Mouse (Mus musculus): ENCODE measurements around the gene Ints5.
"Not testable (repeated sequence)": the region's sequence is repeated elsewhere in the genome, so short reads cannot be mapped to it uniquely, and the experiment has no call there.

Gene Ints5

DNA sequence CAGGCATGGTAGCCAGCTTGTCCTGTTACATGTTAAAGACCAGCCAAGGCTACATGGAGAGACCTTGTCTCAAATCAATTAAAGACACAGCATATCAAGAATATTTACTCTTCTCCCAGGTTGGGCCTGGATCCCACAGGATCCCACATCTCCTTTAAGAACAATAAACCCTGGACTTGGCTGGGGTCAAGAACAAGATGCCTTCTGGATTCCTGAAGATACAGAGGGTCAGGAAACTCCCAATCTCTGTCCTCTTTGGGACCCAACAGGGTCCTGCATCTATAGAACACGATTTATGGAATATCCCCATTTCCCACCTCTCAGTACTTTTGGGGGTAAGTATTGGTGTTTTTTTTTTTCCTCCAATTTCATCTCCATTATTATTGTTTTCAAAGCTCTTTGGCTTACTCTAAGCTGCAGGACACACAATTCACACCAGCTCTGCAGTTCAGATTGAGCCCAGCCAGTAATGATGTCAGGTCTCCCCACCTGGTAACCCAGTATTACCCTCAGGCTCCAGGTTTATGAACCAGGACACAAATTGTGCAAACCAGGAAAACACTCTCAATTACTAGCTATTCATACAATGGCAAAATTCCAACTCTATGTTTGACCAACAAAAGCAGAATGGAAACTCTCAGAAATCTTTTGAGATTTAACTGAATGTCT lies 5.8 kb upstream of the Ints5 start:
- no peak for DNase-seq (ENCODE audit: extremely low read depth, low read depth, low spot score)

DNA sequence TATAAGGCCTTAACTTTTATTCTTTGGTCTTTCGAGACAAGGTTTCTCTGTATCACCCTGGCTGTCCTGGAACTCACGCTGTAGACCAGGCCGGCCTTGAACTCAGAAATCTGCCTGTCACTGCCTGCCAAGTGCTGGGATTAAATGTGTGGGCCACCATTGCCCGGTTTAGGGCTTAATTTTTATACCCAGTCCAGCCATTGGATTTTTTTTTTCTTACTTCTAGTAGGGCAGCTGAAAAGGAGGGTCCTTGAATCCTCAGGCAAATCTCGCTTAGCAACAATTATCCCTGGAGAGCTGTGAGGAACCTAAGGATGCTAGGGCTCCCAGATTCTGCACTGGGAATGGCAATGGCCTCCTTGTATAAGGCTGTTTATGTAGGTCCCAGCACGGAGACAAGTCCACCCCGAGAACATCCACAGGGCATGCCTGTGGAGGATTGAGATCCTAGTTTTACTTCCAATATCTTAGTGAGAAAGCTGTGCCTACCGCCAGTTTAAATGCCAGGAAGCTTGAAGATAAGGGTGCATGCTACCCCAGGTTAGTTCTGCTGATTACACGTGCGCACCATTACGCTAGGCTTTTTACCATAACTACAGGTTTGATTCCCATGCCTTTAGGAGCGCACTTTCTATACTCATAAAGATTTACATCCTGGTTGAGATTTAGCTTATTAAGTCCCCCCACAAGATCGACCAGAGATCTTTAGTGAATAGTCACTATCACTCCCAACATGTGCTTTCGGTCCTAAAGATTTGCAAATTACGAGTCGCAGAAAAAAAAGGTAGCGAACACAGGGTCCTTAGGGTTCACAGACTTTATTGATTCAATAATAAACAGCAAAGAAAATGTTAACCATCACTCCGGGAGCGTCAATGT lies 5.0 kb upstream of the Ints5 start:
- no peak for DNase-seq (ENCODE audit: extremely low read depth, low read depth, low spot score)

DNA sequence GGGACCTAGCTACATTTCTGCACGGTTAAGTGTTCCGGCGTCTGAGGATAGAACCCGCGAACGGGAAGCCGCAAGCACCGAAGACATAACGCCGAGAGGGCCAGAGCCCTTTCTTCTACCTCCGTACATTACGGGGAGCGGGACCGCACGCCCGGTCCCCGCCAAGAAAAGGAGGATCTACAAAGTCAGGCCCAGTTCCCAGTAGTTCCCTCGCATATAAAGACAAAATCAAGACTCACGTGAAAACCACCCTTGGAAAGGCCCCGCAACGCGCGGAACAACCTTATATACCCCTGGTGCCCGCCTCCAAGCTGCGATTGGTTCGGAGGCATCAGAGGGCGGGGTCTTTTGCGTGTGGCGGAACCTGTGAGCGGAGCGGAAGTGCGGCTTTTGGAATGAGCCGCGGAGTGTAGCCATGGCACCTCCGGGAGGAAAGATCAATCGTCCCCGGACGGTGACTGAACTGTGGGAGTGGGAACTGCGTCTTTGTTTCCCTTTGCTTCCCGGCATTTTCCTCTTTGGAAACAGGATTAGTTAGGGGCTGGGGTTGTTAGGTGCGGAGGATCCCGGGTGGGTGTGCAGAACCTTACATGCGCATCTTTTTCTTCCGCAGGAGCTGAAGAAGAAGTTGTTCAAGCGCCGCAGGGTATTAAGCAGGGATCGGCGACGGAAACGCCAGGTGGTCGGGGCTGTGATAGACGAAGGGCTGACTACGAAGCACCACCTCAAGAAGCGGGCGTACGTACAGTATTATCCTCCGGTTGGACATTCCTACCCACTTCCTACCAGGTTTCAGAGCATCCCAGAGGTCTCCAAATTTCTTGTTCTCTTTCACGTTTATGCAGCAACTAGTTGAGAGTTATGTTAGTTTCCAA lies 4.1 kb upstream of the Ints5 start, which contains the start of the genes 1810009A15Rik and Gm49416:
TSS of gene 1810009A15Rik (plus strand) at position 343 of the 875 bp plus-strand sequence.
TSS of gene Gm49416 (plus strand) at position 416 of the 875 bp plus-strand sequence.
- DNase-seq (ENCODE audit: extremely low read depth, low read depth, low spot score), result no peak

DNA sequence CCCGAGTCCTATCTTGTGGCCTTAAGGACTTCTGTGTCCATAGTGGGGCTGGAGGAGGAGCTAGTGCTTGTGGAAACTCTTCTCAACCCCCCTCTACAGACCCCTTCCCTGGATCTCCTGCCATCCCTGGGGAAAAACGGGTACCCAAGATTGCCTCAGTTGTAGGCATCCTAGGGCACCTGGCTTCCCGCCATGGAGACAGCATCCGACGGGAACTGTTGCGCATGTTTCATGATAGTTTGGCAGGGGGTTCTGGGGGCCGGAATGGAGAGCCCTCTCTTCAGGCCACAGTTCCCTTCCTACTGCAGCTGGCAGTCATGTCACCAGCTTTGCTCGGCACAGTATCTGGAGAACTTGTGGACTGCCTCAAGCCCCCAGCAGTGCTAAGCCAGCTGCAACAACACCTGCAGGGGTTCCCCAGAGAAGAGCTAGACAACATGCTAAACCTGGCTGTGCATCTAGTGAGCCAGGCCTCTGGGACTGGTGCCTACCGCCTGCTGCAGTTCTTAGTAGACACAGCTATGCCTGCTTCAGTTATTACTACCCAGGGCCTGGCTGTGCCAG lies 2.7 kb downstream of the Ints5 start:
- DNase-seq (ENCODE audit: extremely low read depth, low read depth, low spot score), result no peak

DNA sequence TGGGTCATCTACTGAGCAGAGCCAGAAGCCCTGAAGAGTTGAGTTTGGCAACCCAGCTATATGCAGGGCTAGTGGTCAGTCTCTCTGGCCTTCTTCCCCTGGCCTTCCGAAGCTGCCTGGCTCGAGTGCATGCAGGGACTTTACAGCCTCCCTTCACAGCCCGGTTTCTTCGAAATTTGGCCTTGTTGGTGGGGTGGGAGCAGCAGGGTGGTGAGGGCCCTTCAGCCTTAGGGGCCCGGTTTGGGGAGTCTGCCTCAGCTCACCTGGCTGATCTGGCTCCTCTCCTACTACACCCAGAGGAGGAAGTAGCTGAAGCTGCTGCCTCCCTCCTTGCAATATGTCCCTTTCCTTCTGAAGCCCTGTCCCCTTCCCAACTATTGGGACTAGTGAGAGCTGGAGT lies 3.4 kb downstream of the Ints5 start:
- DNase-seq (ENCODE audit: extremely low read depth, low read depth, low spot score), result not testable (repeated sequence)

DNA sequence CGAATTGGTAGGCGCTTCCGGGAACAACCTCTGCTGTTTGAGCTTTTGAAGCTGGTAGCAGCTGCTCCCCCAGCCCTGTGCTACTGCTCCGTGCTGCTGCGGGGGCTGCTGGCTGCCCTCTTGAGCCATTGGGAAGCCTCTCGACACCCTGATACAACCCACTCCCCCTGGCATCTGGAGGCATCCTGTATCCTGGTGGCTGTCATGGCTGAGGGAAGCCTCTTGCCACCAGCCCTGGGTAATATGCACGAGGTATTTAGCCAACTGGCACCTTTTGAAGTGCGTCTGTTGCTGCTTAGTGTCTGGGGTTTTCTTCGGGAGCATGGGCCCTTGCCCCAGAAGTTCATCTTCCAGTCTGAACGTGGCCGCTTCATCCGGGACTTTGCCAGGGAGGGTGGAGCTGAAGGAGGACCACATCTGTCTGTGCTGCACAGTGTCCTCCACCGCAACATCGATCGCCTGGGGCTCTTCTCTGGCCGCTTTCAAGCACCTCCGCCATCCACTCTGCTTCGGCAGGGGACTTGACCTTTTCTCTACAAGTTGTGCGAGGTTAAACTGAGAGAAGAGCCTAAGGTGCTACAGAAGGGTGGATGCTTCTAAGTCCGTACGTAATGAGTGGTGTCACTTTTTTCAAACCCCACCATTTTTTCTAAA lies 4.5 kb downstream of the Ints5 start:
- not testable (repeated sequence) for DNase-seq (ENCODE audit: extremely low read depth, low read depth, low spot score)

DNA sequence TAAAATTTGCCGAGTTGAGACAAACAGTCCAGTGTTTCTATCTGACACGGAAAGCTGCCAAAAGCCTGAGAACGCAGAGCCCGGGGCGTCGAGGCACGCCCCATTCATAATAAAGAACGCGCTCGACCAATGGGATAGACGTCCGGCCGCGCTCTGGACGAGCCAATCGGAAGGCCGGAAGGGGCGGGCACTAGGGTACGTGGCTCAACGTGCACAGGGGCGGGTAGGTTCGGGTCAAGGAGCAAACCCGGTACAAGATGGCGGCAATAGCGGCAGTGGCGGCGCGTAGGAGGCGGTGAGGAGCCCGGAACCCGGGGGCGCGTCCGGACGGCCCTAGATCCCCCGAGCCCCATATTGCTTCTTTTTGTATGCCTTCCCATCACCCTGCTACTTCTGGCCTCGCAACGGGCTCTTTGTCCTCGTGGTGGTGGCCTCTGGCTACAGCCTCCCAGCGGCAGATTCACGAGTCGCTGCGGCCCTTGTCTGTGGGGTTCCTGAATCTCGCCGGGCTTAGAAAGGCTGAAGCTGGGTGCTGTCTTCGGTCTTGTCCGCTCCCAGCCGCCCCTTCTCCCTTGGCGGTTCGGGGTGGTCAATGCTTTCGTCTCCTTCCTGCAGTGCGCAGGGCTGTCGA lies 5.2 kb downstream of the Ints5 start, which contains the start of gene Ganab:
TSS of gene Ganab (plus strand) at position 207 of the 631 bp plus-strand sequence.
- no peak for DNase-seq (ENCODE audit: extremely low read depth, low read depth, low spot score)

DNA sequence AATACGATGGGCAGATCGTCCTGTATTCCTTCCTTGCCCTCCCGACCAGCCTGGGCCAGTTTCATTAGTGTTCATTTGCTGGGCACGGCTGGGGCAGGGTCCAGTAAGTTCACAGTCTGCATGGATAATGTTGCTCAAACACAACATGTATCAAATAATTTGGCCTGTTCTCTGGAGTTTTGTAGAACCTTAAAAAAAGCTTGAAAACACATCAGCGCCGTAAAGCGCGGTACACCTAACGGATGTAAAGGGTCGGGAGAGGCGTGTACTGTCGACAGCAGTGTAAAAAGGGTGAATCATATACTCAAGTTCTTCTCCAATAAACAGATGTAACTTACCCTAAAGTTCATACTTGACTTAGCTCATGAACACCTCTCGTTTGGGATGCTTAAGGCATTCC lies 5.8 kb downstream of the Ints5 start:
- DNase-seq (ENCODE audit: extremely low read depth, low read depth, low spot score), result no peak

DNA sequence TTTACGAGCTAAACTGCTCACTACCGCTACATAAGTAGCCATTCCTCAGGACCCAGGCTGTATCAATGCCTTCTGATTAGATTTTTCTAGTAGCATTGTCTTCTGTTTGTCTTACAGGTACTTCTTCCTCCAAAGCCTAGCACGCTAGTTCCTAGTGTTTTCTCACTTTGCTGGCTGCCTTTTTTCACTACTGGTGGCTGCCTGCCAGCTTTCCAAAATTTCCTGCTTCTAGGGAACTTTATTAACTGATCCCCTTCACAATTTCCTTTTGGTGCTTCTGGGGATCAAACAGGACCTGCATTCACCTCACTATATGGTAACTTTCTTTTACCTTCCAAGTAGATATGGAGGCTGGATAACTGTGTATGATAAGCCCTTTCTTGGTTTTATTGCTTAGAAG lies 6.3 kb downstream of the Ints5 start:
- DNase-seq (ENCODE audit: extremely low read depth, low read depth, low spot score), result no peak

DNA sequence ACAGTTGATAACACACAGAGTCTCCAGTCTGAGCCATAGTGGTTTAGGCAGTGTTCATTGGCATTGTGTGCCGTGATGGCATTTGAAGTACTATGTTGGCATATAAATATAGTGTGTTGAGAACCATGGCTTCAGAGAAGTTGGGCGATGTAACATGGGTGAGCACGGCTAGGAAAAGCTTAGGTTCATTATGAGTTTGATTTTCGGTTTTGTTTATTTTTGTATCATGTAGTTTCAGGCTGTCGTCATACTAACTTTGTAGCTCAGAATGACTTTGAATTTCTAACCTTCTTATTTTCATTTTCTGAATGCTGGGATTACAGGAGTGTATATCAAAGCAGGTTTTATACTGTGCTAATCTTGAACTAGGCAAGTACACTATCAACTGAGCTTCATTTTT lies 10.6 kb downstream of the Ints5 start:
- DNase-seq (ENCODE audit: extremely low read depth, low read depth, low spot score), result no peak

DNA sequence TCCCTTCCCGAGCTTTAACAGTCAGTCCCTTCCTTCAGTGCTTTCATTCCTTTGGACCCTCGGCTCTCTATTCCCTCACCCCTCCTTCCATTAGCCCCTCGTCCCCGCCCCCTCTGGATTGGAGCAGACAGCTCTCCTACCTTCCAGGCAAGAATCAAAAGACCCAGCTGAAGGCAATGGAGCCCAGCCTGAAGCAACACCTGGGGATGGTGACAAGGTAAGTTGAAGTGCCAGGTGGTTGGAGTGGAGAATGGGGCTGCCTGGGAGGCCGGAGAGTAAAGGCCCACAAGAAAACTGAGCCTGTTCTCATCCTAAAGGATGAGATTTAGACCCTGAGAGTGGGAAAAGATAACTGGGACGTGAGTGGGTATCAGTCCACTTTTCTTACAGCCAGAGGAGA lies 15.7 kb downstream of the Ints5 start:
- DNase-seq (ENCODE audit: extremely low read depth, low read depth, low spot score), result no peak

DNA sequence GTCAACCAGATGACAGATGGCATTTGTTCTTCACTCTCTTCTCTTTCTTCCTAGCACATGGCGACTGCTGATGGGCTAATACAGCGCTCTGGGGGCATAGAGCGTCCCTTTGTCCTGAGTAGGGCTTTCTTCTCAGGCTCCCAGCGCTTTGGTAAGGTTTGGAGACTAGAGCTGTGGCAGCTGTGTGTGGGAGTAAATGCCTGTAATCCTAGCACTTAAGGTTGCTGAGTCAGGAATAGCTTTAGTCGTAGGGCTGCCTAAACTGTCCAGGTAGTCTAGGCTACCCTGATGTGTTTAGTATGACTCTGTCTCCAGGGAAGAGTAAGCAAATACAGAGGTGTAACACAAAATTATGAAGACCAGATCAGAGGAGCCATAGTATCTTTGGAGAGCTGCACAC lies 19.0 kb downstream of the Ints5 start:
- no peak for DNase-seq (ENCODE audit: extremely low read depth, low read depth, low spot score)

DNA sequence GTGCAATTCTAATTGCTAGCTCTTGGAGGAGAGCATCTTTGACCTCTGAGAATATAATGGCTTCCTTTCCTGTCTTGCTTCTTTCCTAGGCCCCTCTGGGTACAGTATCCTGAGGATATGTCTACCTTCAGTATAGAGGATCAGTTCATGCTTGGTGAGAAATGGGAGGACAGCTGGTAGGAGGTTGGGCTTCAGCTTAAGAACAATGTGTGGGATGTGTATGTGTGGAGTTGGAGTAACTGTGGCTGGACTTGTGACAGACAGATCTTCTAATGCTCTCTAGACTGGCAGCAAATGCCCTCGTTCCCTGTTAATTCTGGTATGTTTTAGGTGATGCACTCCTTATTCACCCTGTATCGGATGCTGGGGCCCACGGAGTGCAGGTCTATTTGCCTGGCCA lies 21.4 kb downstream of the Ints5 start:
- no peak for DNase-seq (ENCODE audit: extremely low read depth, low read depth, low spot score)

DNA sequence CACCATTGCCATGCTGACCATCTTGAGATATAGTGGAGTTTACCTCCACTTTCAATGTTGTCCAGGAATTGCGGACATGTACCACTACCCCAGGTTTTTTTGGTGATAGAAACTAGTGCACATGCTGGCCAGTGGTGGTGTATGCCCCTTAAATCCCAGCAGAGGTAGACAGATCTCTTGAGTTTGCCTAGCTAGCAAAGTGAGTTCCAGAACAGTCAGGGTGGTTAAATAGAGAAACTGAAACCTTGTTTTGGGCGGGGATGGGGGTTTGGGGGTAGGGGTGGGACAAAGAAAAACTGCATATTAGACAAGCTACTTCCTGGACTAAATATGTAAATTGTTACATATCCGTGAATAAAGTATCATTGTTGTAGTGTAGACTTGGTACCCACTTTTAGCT lies 26.2 kb downstream of the Ints5 start:
- no peak for DNase-seq (ENCODE audit: extremely low read depth, low read depth, low spot score)

DNA sequence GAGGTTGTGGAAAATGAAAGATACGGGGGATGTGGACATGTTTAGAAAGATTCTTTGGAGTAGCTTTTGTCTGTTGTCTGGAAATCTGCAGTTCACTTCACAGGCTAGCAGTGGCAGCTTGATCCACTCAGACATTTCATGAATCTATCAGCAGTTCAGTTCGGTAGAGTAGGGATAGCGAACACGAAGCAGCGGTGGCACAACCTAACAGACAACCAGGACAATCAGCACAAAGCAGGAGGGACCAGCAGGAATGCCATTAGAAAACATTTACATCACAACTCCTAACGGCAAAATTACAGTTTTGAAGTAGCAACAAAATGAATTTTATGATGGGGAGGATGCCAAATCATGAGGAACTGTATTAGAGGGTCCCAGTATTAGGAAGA lies 26.9 kb downstream of the Ints5 start:
- DNase-seq (ENCODE audit: extremely low read depth, low read depth, low spot score), result no peak

DNA sequence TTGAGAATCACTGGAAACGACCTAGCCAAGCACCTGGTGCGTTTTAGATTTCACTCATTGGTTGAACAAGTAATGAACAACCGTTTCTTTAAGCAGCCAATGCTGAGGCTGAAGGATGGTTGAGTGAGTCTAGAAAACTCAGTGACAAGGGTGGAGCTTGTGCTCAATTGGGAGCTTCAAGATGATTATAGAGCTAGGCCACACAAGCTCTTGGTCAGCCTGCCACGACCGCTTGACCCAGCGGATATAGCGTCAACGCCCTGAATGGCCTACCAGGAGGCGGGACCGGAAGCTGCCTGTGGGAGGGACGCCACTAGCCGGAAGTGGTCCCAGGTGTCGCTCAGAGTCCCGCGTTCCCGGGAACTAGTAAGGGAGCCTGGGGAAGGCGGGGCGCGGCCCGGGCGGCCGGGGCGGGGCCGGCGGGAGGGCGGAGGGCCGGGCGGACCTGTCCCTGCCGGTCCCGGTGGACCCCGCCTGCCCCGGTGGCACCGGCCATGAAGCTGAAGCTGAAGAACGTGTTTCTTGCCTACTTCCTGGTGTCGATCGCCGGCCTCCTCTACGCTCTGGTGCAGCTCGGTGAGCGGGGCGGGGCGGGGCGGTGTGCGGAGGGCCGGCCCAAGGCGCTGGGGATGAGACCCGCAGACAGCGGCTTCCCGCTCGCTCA lies 27.4 kb downstream of the Ints5 start, which contains the start of gene B3gat3:
TSS of gene B3gat3 (plus strand) at position 302 of the 664 bp plus-strand sequence.
- DNase-seq (ENCODE audit: extremely low read depth, low read depth, low spot score), result no peak

DNA sequence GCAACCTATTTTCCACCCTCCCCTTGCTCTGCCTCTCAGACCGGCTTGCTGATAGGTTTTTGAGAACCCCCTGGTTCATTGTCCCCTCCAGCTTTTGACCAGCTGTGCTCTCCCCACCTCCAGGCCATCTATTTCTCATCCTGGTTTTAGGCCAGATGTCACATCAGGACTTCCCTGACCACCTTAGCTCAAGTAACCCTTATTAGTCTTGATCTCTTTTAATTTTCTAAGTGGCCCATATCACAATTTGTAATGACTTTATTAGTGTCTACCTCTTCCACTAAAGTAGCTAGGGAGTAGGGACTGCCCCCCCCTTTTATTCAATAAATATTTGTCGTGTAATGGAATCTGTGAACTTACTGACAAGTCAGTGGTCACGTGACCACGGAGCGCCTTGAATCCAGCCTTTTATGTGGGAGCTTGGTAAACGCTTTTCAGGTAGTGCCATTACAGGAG lies 28.1 kb downstream of the Ints5 start:
- DNase-seq (ENCODE audit: extremely low read depth, low read depth, low spot score), result no peak

DNA sequence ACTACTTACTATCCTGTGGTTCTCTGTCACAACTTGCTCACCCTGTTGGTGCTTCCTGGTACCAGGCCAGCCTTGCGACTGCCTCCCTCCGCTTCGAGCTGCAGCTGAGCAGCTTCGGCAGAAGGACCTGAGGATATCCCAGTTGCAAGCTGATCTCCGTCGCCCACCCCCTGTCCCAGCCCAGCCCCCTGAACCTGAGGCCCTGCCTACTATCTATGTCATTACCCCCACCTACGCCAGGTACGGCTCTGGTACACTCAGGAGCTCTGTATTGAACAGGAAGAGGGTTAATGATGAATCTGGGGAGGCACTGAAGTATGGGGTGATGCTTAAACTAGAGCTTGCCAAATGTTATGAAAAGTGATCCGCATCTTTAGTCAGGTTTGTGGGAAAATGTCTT lies 28.9 kb downstream of the Ints5 start:
- DNase-seq (ENCODE audit: extremely low read depth, low read depth, low spot score), result no peak

DNA sequence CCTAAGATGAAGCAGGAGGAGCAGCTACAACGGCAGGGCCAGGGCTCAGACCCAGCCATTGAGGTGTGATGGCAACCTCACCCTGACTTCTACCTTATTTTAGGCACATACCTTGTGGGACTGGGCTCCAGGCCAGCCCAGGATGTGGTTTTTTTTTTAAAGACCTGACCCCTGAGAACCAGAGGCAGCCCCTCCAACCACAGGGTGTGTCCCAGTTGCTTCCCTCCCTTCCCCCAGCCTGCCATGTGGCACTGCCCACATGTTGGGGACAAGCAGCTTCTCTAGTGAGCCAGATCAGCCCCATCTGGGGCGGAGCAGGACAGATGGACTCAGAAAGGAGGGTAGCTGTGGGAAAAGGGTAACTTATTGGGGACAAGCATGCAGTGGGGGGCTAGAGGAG lies 34.0 kb downstream of the Ints5 start:
- no peak for DNase-seq (ENCODE audit: extremely low read depth, low read depth, low spot score)
